Mouse (Mus musculus) c-Kit-positive CD71-positive TER-119-positive erythroid progenitor cells, embryonic 14.5 days (primary cell): ENCODE data around the gene Chchd6.

Experiments used
- DNase-seq: peaks from one replicate; pipeline ENCODE4 v3.0.0-alpha.2; 2013; ENCODE audit warnings: low spot score

Gene Chchd6

DNA sequence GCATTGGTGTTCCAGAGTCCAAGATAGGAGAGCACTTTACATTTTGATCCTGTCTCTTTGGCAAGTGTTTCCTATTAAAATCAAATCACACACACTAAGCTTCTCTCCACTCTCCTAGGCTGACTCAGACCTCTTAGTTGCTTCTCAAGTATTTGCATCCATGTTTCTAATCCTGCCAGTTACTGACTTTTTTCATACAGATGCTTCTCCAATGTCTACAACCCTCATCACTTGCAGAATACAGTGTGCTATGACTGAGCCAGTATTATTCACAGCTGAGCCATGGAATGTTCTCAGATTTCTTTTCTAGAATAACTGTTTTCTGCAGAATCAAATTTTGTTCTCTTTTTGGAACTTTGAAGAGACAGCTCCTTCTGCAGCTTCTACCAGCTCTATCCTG lies 85.3 kb downstream of the Chchd6 start:
- DNase-seq = no peak

DNA sequence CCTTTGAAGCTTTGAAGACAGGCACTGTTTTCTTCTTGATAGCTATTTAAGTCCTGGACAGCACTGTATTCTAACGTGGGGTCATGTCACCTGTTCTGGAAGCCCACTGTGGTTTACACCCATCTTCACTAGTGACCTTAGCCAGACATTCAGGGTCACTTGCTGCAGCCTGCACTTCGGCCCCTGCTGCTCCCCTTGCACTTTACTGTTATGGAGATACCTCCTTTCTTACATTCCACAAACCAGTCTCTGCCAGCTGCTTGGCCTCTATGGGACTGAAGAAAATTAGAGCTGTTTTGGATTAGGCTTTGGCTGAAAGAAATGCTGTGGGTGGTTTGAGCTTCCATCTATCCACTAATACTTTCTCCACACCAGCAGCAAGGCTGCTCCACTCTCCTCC lies 86.7 kb downstream of the Chchd6 start:
- DNase-seq = no peak

DNA sequence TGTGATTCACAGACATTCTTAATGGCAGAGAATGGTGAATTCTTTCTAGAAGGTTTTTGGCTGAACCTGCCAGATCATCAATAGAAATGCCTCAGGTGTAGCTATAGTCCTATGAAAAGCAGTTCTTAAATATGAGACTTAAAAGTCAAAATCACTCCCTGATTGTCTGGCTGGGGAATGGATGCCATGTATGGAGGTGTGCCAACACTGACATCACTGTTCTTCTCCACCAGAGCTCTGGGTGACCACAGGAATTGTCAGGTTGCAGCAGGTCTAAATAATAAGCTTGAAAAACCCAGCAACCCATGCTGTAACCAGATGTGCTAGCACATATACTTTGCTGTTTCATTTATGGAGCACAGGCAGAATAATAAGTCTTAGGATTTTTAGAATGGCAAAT lies 87.2 kb downstream of the Chchd6 start:
- no peak for DNase-seq

DNA sequence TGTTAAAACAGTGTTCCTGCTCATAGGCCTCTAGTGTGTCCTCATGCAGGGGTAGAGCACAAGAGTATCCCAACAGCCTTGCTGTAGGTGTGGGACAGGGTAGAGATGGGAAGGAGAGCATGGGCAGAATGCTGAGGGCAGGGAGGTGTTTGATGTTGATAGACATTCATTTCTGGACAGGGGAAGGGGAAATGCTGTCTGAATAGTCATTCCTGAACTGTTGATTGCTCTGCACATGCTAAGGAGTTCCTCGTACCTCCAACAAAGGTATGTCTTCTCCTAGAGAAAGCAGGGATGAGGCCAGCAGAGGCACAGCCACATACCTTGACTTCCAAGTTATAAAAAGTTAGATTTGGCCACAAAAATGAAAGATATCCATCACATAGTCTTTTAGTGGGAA lies 95.5 kb downstream of the Chchd6 start:
- DNase-seq = no peak

DNA sequence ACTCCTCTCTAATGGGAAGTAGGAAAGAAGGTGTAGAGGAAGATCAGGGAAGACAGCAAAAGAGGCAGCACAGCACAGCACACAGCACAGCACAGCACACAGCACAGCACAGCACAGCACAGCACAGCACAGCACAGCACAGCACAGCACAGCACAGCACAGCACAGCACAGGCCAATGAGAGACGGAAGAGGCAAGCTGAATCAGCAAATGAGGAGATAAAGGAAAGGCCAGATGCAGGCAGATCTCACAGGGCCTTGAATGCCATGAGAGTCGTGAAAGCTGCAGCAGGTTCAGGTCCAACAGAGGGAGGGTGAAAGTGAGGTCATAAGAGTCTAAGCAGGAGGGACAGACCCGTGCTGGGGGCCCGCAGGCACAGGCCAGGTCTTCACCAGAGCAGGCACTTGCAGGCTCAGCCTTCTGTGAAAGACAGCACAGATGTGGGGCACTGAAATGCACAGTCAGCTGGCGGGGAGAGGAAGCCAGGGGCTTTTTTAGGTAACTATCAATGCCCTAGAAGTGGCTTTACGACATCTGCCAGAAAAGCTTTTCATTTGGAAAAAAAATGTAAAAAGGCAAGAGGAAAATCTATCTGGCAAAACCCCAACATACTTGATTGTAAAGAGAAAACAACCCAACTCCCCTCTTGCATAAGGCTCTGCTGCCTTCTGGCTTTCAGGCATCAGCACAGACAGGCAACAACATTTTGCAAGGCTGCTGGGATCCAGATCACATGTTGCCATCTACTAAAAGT lies 96.5 kb downstream of the Chchd6 start:
- DNase-seq = no peak

DNA sequence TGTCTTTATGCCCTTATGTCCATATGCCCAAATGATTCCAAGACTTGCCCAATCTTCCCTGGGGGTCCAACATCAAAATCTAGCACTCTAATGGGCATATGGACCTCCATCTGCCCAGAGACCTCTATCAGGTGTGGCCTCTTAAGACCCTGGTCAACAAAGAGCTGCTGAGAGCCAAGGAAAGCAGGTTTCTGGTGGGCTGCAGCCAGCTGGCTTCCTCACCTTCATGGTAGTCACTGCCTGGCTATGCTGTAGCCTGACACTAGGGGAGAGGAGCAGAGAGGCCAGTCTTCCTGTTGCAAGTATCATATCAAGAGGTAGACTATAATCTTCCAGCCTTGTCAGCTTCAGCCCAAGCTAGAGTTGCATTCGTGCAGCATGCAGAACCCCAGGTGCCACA lies 98.5 kb downstream of the Chchd6 start:
- DNase-seq = no peak

DNA sequence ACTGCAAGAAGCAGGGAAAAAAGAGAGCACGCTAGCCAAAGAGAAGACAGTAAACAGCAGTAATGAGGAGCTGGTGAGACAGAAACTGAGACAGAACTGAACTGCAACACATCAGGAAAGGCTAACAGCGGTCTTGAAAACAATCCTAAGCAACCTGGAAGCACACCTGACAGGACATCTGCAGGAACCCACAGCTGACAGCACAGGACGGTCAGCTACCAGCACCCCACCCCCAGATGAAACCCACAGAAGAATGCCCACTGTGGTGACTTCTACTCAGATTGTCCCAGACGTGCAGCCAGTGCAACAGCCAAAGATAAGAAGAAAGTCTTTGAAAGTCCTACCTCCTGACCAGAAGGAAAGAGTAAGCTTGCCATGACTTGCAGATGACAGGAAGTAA lies 103.1 kb downstream of the Chchd6 start:
- no peak for DNase-seq

DNA sequence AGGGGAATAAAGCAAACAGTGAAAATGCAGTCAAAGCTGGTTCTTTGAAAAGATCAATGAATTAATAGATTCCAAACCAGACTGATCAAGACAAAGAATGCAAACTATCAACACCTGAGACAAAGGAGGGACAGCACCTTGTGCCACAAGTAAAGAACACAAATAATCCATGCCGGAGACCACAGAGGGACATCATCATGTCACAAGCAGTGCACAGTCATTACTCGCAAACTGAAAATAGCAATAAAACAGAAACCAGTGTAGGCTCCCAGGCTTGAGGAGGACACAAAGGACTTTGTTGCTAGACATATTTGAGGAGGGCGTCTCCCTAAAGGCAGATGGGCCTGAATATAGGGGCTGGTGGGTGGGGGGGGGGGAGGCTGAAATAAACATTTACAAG lies 105.1 kb downstream of the Chchd6 start:
- no peak for DNase-seq

DNA sequence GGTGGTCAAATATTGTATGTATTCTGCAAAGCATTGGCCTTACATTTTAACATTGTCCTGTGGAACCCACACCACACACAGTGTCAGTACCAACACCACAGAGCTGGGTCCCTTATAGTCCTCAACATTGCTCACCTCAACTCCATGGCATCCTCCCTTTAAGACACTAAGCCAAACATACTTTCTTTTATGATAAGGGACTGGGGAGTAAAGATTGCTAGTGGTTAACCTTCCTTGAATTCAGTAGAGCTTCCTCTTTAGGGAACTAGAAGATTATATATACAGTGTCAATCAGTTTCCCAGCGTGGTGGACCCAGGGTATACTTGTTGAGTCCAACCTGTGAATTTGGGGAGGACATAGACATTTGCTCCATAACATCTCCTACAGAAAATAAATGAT lies 105.9 kb downstream of the Chchd6 start:
- no peak for DNase-seq

DNA sequence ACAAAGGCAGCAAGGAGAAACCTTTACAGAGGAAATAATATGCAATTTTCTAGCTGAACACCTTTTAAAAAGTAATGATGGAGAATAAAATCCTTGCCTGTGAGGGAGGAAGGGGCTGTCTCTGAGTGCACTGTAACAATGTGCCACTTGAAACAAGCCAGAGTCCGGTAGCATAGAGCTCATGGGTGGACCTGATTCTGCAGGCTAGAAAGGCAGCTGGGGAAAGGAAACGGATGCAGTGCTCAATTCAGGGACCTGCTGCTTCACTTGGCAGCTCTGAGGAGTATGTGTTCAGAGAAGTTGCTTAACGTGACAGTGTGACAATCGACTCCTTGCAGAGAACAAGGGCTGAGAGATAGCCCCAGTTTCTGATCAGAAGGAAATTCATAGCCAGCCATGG lies 109.4 kb downstream of the Chchd6 start:
- no peak for DNase-seq

DNA sequence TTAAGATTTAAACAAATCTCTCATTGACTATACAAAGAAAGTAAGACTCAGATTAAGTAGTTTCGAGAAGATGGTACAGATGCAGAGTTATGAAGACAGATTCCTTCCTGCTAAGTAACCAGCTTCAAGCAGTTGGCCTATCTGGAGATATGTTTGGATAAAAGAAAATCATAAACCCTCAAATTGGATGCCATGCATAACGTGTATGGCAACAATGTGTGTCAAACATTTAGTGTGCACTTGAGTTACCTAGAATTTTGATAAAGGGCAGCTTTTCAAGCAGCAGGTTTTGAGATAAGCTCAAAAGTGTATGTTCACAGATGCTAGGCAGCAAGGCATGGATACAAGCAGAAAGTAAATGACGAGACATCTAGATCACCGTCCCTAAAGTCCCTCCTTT lies 114.3 kb downstream of the Chchd6 start:
- DNase-seq = no peak

DNA sequence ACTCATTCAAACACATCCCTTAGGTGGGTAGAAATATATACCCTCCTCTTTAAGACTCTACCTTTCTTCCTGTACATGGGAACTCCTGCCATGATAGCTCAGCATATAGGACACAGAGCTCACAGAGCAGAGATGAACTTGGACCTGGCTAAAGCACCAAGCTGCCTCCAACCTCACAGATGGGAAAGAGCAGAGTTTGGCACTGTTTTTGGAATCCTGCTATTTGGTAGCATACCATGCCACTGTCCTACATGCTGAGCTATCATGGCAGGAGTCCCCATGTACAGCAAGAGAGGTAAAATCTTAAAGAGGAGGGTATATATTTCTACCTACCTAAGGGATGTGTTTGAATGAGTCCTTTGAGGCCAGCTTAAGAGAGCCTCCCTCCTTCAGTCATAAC lies 127.5 kb downstream of the Chchd6 start:
- DNase-seq = no peak

DNA sequence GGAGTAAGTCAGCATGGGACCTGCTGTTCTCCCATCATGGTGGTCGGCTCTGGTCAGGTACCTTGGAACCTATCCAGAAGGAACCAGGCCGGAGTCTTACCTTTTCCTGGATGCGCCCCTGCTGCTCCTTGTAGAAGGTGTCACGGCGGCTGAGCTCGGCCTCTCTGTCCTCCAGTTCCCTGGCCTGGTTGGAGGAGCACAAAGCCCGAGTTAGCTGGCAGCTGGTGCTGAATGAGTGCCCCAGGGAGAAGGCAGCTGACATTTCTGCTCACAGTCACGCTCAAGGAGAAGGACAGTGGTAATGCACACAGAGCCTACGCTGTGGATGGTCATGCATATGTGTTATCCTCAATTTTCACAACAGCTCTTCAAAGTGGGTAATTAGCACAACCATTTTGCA lies 128.2 kb downstream of the Chchd6 start:
- no peak for DNase-seq

DNA sequence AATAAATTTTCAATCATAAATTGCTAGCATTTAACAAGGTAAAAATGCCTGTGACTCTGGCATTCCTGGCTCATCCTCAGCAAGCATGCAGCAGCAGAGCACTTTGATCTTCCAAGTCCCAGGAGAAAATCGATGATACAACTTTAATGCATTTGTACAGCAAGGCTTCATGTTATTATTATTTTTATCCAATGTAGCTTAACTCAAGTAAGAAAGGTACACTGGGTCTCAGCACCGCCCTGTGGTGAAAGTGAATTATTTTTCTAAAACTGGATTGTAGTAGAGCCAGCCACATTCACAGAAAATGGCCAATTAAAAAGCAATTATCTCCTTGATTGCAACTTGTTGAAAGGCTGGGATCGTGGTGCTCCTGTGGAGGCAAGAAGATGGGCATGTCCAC lies 128.6 kb downstream of the Chchd6 start:
- DNase-seq = no peak

DNA sequence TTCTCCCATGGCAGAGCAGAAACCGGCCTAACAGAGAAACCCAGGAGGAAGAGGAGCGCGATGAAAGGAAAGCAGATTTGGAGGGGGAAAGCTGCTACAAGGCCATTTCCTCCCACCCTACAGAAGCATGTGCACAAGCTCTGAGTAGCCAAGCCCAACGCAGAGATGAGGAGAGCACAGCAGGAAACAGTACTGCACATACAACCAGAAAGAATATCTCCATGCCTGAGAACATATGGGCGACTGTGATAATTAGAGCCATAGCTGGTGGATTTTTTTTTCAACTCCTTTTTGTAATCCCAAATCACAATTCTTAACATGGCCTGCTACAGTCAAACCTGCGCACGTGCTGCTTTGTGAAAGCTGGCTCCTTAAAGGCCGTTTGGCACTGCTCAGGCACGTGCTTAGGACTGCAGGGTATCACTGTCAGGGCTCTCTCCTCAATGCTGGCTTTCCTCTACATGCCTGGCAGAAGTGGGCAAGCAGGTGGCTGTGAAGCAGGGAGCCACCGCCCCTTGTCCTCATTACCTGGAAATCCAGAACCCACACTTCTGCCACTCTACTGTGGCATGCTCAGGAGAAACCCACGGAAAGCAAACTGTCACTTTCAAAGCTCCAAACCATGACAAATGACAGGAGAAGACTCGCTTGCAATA lies 129.3 kb downstream of the Chchd6 start:
- DNase-seq = no peak

DNA sequence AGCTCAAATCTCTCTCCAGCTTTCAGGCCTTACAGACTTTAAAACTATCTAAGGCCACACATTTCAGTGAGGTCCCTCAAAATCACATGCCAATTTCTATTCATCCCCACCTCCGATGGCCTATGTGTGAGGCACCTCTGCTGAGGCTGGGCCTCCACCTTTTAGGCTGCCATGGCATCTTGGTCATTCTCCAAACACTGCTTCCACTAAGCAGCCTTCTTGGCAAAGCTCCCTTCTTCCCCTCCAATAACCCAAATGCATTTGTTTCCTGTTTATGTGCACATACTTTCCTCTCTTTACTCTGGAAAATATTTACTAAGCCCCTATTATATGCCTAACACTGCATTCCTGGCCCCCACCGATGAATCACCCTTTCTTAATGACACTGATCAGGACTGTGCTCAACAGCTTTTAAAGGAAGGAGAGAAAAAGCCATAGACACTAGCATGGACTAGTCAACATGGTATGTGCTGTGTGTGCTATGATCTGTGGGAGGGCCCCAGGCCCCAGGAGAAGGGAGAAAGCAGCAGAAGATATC lies 133.2 kb downstream of the Chchd6 start:
- DNase-seq = no peak

DNA sequence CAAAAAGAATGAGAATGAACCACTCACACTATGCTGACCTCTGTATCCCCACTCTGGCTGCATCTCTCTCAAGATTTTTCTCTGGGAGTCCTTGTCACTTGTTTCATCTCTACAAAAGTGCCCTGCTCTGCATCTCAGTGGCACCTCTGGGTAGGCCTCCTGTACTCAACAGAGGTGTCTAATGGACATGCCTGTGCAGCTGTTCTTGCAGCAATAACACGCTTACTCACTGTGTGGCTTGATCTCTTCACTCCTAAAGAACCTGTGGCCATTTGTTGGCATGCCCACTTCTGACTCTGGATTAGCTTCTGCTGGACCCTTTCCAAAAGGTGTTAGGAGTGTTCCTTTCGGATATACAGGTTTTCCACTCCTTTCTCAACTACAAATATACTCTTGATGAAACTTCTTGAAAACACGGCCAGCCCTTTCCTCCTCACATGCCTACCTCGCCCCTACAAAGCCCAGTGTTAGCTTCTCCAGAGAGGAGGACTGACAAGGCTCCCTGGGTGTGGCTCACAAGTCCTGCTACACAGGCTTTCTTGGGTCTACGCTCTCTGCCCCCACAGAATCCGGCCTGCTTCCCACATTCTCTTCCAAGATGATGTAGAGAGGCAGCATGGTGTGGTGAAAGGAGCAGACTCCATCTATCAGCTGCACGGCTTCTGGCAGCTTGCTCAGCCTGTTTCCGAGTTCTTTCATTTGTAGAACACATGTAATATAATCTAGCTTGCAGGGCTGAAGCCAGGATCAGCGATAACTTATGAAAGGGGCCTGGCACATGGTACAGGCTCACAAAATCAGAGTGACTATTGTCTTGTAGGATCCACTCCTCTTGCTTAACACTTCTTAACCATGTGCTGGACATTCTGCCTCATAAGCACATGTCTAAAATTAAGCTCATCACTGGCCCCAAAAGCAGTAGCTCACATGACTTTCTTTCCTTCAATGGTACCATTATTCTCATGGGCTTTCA lies 133.9 kb downstream of the Chchd6 start:
- DNase-seq = no peak

DNA sequence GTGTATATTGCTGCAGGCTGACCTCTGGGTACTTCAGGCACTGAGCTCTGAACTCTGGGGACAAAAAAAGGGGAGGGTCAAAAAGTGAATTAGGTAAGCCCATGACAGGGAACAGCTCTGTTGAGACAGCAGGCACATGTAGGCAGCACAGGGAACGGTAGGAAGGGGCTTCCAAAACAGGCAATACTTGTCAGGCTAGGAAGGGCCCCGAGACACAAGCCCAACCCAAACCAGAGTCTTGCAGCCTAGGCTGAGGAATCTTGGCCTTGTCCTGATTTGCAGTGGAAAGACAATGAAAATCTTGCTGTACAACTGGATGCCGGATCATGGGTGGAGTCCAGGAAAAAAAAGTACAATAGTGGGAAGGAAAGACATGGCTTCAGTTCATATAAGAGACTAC lies 135.8 kb downstream of the Chchd6 start:
- no peak for DNase-seq

DNA sequence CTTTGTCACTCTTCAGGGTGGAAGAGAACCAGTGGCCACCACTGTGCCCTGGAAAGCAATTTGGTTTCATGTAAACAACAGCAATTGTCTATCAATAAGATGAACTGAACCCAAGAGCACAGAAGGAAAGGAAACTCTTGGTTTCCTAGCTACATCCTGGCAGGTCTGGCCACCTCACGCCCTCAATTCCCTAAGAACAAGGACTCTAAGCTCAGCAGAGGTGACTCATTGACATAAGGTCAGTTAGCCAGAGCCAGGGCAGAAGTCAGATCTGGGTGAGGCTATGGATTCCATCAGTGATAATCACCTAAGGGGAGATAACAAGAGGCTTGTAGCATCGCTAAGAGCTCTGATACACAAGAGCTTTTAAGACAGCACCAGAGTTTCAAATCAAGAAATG lies 137.9 kb downstream of the Chchd6 start:
- DNase-seq = no peak

DNA sequence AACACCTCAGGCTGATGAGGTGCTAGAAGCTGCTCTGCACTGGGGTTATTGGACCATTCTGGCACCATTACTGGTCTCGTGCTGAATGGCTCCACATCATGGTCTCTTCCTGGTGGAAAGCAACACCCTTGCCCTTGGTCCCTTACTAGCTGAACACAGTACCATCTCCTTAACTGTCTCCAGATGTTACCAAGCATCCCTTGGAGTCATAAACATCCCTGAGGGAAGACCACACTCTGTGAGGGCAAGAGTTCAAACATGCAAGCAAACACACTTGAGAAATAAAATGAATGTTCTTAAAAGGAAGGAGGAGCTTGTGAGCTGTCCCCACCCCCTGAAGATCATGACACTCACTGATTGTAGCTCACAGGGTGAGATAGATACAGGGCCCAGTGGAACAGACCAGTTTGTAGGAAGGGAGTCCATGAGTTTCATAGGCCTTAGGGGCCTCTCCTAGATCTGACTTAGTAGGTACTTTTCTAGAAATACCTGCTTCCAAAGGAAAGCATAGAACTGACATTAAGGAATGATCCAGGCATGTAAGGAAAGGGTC lies 139.0 kb downstream of the Chchd6 start:
- peak; percentile 21 for DNase-seq

DNA sequence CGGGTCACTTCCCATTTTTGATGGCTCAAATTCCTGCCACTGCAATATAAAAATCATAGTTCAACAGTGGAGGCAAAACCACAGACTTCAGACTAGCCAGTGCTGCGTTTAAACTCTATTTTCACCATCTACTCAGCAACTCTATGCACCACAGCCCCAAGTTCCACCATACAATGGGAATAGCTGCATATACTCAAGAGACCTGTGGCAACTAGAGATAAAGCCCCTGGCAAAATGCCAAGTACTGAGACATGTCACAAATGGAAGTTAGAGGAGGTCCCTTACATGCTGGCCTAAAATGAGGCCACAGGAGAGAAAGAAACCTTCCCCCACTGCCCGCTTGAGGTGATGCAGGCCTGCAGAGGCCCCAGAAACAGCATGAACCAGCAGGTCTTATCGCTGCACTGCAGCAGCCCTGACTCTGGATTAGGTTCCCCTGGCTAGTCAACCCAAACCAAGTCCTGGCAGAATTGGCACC lies 139.9 kb downstream of the Chchd6 start:
- DNase-seq = peak; percentile 77

DNA sequence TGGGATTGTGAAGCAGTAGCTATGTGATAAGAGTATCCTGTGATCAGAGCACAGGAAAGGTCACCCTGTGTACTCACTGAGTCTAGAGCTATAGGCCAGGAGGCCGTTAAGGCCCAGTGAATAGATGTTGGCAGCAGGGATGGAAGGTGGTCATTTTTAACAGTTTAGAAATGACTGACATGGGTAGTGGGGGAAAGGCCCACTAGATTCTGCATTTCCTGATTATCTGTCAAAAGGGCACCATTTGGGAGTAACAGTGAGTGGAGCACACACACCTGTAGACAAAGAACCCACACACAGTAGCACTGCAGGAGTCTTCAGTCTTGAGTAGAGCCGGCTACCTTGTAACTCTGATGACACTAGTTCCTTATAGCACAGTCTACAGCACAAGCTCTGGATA lies 141.0 kb downstream of the Chchd6 start:
- no peak for DNase-seq
